Mouse (Mus musculus) embryonic facial prominence, embryonic 14.5 days (tissue): ENCODE data around the gene Tctn1. TPM values are rescaled to one million over a fixed set of nuclear protein-coding genes. Genes with fewer than 3 reads are reported as not detected.

Experiments used
- ATAC-seq: fragments of 200-750 bp; cut with Nextera tagmentation; 2 replicates; pipeline ENCODE4 v1.8.0; 2017; ENCODE audit warnings: low read depth, moderate number of reproducible peaks, moderate TSS enrichment
- DNase-seq: peaks from one replicate; pipeline ENCODE4 v3.0.0-alpha.2; 2015; ENCODE audit warnings: low spot score
- H3K27ac ChIP-seq: fragments of 300-500 bp; sonication (generic); replicated peaks from 2 replicates; pipeline ENCODE4 v1.5.1; 2014; ENCODE audit warnings: low read depth, mild to moderate bottlenecking, low read length, moderate library complexity
- H3K27me3 ChIP-seq: fragments of 300-500 bp; sonication (generic); replicated peaks from 2 replicates; pipeline ENCODE4 v1.6.1; 2014; ENCODE audit warnings: low read length; ENCODE audit not compliant: control insufficient read depth, insufficient read depth
- H3K36me3 ChIP-seq: fragments of 300-500 bp; sonication (generic); 2 replicates; pipeline ENCODE4 v1.6.1; 2014; ENCODE audit warnings: low read length, mixed read lengths; ENCODE audit not compliant: control insufficient read depth, insufficient read depth
- H3K4me1 ChIP-seq: fragments of 300-500 bp; sonication (generic); 2 replicates; pipeline ENCODE4 v1.6.1; 2014; ENCODE audit warnings: antibody characterized with exemption, low read length; ENCODE audit not compliant: control insufficient read depth, insufficient read depth
- H3K4me2 ChIP-seq: fragments of 300-500 bp; sonication (generic); 2 replicates; pipeline ENCODE4 v1.6.1; 2014; ENCODE audit warnings: low read depth, mild to moderate bottlenecking, low read length, moderate library complexity, mixed read lengths
- H3K4me3 ChIP-seq: fragments of 300-500 bp; sonication (generic); 2 replicates; pipeline ENCODE4 v1.5.1; 2014; ENCODE audit warnings: low read depth, mild to moderate bottlenecking, low read length
- H3K9ac ChIP-seq: fragments of 300-500 bp; sonication (generic); 2 replicates; pipeline ENCODE4 v1.6.1; 2014; ENCODE audit warnings: low read depth, mild to moderate bottlenecking, low read length, moderate library complexity, mixed read lengths
- H3K9me3 ChIP-seq: fragments of 300-500 bp; sonication (generic); 2 replicates; pipeline ENCODE4 v1.6.1; 2016; ENCODE audit warnings: low read length; ENCODE audit not compliant: control insufficient read depth
- WGBS: fragments of 180-500 bp; shearing (Covaris S2); extraction: QIAGEN DNeasy Blood & Tissue Kit; methylation state at CpG from one replicate; pipeline ENCODE4 v1.1.7; 2014; 5-methylcytosine and 5-hydroxymethylcytosine counted together
- polyA plus RNA-seq: library from polyadenylated mRNA; unstranded; fragments of >200 nt; fragmentation: Nextera tagmentation; extraction: Ambion mirVana; gene quantifications from 2 replicates; pipeline ENCODE4 v1.2.1, GENCODE M21; 2014

The Tctn1 gene
- polyA plus RNA-seq, 1 experiment from 2014 or later: 5.1 TPM

- WGBS: 69% methylated on average over 7 of the region's 7 CpGs
- ATAC-seq: no peak
These were observed 2.9 kb upstream of the Tctn1 start for GRCm38 (mm10) chr5:122267136-122267535.

GRCm38 (mm10) chr5:122265942-122266341 lies 1.7 kb upstream of the Tctn1 start:
- no peaks in the 10 kb centered on the region for H3K27me3 ChIP-seq
- H3K4me1 ChIP-seq: no peaks in the 10 kb centered on the region
- whole genome bisulfite sequencing: 92% methylated on average over 2 of the region's 2 CpGs
- H3K9me3 ChIP-seq: no peaks in the 10 kb centered on the region
- DNase-seq: no peak
- H3K9ac ChIP-seq: no peak overlapping the region
- H3K36me3 ChIP-seq: peaks cover 4% of the 10 kb centered on the region; the same call in 1 of the 2 replicates
- H3K27ac ChIP-seq: no peak overlapping the region
- H3K4me2 ChIP-seq: no peak overlapping the region
- no peak overlapping the region for H3K4me3 ChIP-seq
- ATAC-seq: no peak

More at GRCm38 (mm10) chr5:122267136-122267535, 2.9 kb upstream of the Tctn1 start:
- Histone ChIP-seq H3K4me1 (no peaks in the 10 kb centered on the region), H3K27me3 (no peaks in the 10 kb centered on the region), H3K36me3 (no peaks in the 10 kb centered on the region), H3K27ac (no peak overlapping the region), H3K9me3 (no peaks in the 10 kb centered on the region), H3K4me2 (no peak overlapping the region), H3K9ac (no peak overlapping the region), H3K4me3 (no peak overlapping the region)
- no peak for DNase-seq

GRCm38 (mm10) chr5:122265187-122265586 lies 927 bp upstream of the Tctn1 start:
- Histone ChIP-seq H3K9ac (no peak overlapping the region), H3K4me2 (peak overlapping the region; percentile 62; the same call in 1 of the 2 replicates), H3K4me3 (no peak overlapping the region), H3K4me1 (no peaks in the 10 kb centered on the region), H3K27me3 (no peaks in the 10 kb centered on the region), H3K27ac (no peak overlapping the region), H3K9me3 (no peaks in the 10 kb centered on the region), H3K36me3 (peaks cover 10% of the 10 kb centered on the region; the same call in 1 of the 2 replicates)
- no peak for DNase-seq
- no peak for ATAC-seq
- WGBS: 71% methylated on average over 3 of the region's 3 CpGs

- no peaks in the 10 kb centered on the region for H3K9me3 ChIP-seq
- H3K4me2 ChIP-seq: no peak overlapping the region
- H3K36me3 ChIP-seq: peaks cover 37% of the 10 kb centered on the region
- DNase-seq (no peak), ATAC-seq (no peak)
- H3K9ac ChIP-seq: no peak overlapping the region; the same call in 1 of the 2 replicates
- no peaks in the 10 kb centered on the region for H3K27me3 ChIP-seq
- H3K4me3 ChIP-seq: no peak overlapping the region
- no peaks in the 10 kb centered on the region for H3K4me1 ChIP-seq
- WGBS: 62% methylated on average over 7 of the region's 7 CpGs
- H3K27ac ChIP-seq: no peak overlapping the region
These were observed 2.2 kb downstream of the Tctn1 start for GRCm38 (mm10) chr5:122262104-122262503.

- no peak overlapping the region for H3K4me2 ChIP-seq
- no peaks in the 10 kb centered on the region for H3K9me3 ChIP-seq
- 77% methylated on average over 6 of the region's 6 CpGs for WGBS
- no peak for DNase-seq
- no peak overlapping the region for H3K4me3 ChIP-seq
- peaks cover 74% of the 10 kb centered on the region for H3K36me3 ChIP-seq
- H3K27ac ChIP-seq: no peak overlapping the region
- H3K27me3 ChIP-seq: no peaks in the 10 kb centered on the region
- H3K4me1 ChIP-seq: no peaks in the 10 kb centered on the region
- ATAC-seq: no peak
- H3K9ac ChIP-seq: no peak overlapping the region
These were observed 6.1 kb downstream of the Tctn1 start for GRCm38 (mm10) chr5:122258027-122258741.

- DNase-seq (no peak), ATAC-seq (no peak)
- Histone ChIP-seq H3K9ac (no peak overlapping the region), H3K4me1 (no peaks in the 10 kb centered on the region), H3K9me3 (no peaks in the 10 kb centered on the region), H3K27ac (no peak overlapping the region), H3K4me3 (no peak overlapping the region), H3K4me2 (no peak overlapping the region), H3K36me3 (peaks cover 73% of the 10 kb centered on the region), H3K27me3 (no peaks in the 10 kb centered on the region)
- 83% methylated on average over 17 of the region's 17 CpGs for WGBS
These were observed 12.2 kb downstream of the Tctn1 start for GRCm38 (mm10) chr5:122251895-122252606.

GRCm38 (mm10) chr5:122249281-122249680 lies 15.0 kb downstream of the Tctn1 start:
- Histone ChIP-seq H3K27me3 (no peaks in the 10 kb centered on the region), H3K4me3 (no peak overlapping the region), H3K4me1 (no peaks in the 10 kb centered on the region), H3K36me3 (peaks cover 46% of the 10 kb centered on the region), H3K4me2 (no peak overlapping the region), H3K27ac (no peak overlapping the region), H3K9ac (no peak overlapping the region), H3K9me3 (no peaks in the 10 kb centered on the region)
- ATAC-seq (no peak), DNase-seq (no peak)
- WGBS: 82% methylated on average over 4 of the region's 4 CpGs

- Histone ChIP-seq H3K9me3 (no peaks in the 10 kb centered on the region), H3K4me2 (no peak overlapping the region), H3K4me3 (no peak overlapping the region), H3K4me1 (no peaks in the 10 kb centered on the region), H3K27me3 (no peaks in the 10 kb centered on the region), H3K9ac (no peak overlapping the region), H3K36me3 (peaks cover 35% of the 10 kb centered on the region; the same call in 1 of the 2 replicates), H3K27ac (no peak overlapping the region)
- ATAC-seq (no peak), DNase-seq (no peak)
- WGBS: 88% methylated on average over 7 of the region's 7 CpGs
These were observed 16.3 kb downstream of the Tctn1 start for GRCm38 (mm10) chr5:122247934-122248333.
